Comparison of ENCODE assay signal across 30 mouse cellular contexts in genomic region chr16:63842911-63843310, GRCm38 (mm10). TPM values are rescaled to one million over a fixed set of nuclear protein-coding genes. Genes with fewer than 3 reads are reported as not detected.
"Had no signal": no experiment of that assay in that cellular context is flagged by ENCODE, and none has a peak within 500 bp of the region (broad histone marks: within the 10 kb centered on the region; RNA-seq: fewer than 3 reads in every experiment).

No protein-coding gene starts in this region.

- H3K4me1 ChIP-seq: heart, embryonic 10.5 days; heart, embryonic 13.5 days; heart, embryonic 15.5 days; hindbrain, embryonic 10.5 days; hindbrain, embryonic 12.5 days; intestine, embryonic 15.5 days; kidney, embryonic 15.5 days; limb, embryonic 13.5 days; limb, embryonic 15.5 days; liver, embryonic 12.5 days had no signal

- H3K36me3 ChIP-seq: heart, embryonic 10.5 days; heart, embryonic 13.5 days; heart, embryonic 15.5 days; hindbrain, embryonic 10.5 days; hindbrain, embryonic 12.5 days; intestine, embryonic 15.5 days; kidney, embryonic 15.5 days; limb, embryonic 13.5 days; limb, embryonic 15.5 days; liver, embryonic 12.5 days had no signal

- H3K4me2 ChIP-seq: heart, embryonic 13.5 days; heart, embryonic 15.5 days; hindbrain, embryonic 12.5 days; hindbrain, embryonic 14.5 days; intestine, embryonic 15.5 days; kidney, embryonic 15.5 days; limb, embryonic 13.5 days; limb, embryonic 15.5 days; liver, embryonic 12.5 days had no signal

- H3K27ac ChIP-seq: gastrocnemius, adult 2 months; heart, embryonic 10.5 days; heart, embryonic 13.5 days; heart, embryonic 15.5 days; hindbrain, embryonic 10.5 days; hindbrain, embryonic 12.5 days; hindbrain, embryonic 14.5 days; intestine, embryonic 15.5 days; kidney, embryonic 15.5 days; kidney, postnatal 0 days; limb, embryonic 13.5 days; limb, embryonic 15.5 days; liver, embryonic 12.5 days; liver, embryonic 14.5 days had no signal

- H3K4me3 ChIP-seq: gastrocnemius, adult 2 months; heart, embryonic 10.5 days; heart, embryonic 13.5 days; heart, embryonic 15.5 days; hindbrain, embryonic 10.5 days; hindbrain, embryonic 12.5 days; intestine, embryonic 15.5 days; kidney, embryonic 15.5 days; limb, embryonic 13.5 days; limb, embryonic 15.5 days; liver, embryonic 12.5 days had no signal

- DNase-seq: gastrocnemius, adult 2 months; gastrocnemius, postnatal 10 days; gastrocnemius, postnatal 25 days; heart, adult 18-20 months; heart, postnatal 14 days; heart, postnatal 36 days; kidney, adult 18-20 months; kidney, adult 8-10 months; kidney, postnatal 14 days; kidney, postnatal 36 days; layer of hippocampus, adult 9-11 months; layer of hippocampus, postnatal 36 days; left cerebral cortex, postnatal 4 days had no signal

- H3K27me3 ChIP-seq: heart, embryonic 13.5 days; heart, embryonic 15.5 days; hindbrain, embryonic 12.5 days; intestine, embryonic 15.5 days; kidney, embryonic 15.5 days; limb, embryonic 13.5 days; limb, embryonic 15.5 days; liver, embryonic 12.5 days had no signal

- ATAC-seq: hindbrain, embryonic 16.5 days; inflammation-experienced regulatory T-cells, adult 6 months; intestine, embryonic 15.5 days; intestine, postnatal 0 days; liver, embryonic 12.5 days had no signal

- H3K9me3 ChIP-seq: heart, embryonic 10.5 days; heart, embryonic 13.5 days; heart, embryonic 15.5 days; hindbrain, embryonic 10.5 days; hindbrain, embryonic 12.5 days; intestine, embryonic 15.5 days; kidney, embryonic 15.5 days; limb, embryonic 13.5 days; limb, embryonic 15.5 days; liver, embryonic 12.5 days had no signal

- H3K9ac ChIP-seq: heart, embryonic 13.5 days; heart, embryonic 15.5 days; hindbrain, embryonic 12.5 days; hindbrain, embryonic 14.5 days; intestine, embryonic 15.5 days; kidney, embryonic 15.5 days; limb, embryonic 13.5 days; limb, embryonic 15.5 days; liver, embryonic 12.5 days; liver, embryonic 14.5 days had no signal

RNA-seq across cellular contexts. Expression of gene Epha3, which starts 21.1 kb away (rescaled TPM):
- total RNA-seq: granulocyte monocyte progenitor cell, adult 5-6 weeks had no signal
